Mouse (Mus musculus) CH12.LX (cell line): Measurements from ENCODE around the gene Olfr167.
"Not testable (repeated sequence)": the region's sequence is repeated elsewhere in the genome, so short reads cannot be mapped to it uniquely, and the experiment has no call there.

Experiments
- BHLHE40 ChIP-seq: IDR thresholded peaks from 2 replicates; pipeline ENCODE4 v1.6.1; 2011; ENCODE audit warnings: mild to moderate bottlenecking, low read depth, low read length, improper control_type of control experiment
- CHD1 ChIP-seq: IDR thresholded peaks from 2 replicates; pipeline ENCODE4 v1.6.1; 2012; ENCODE audit warnings: low read depth, low read length, improper control_type of control experiment, inconsistent platforms
- CTCF ChIP-seq, 2 experiments: IDR thresholded peaks in 1 of 2; conservative IDR thresholded peaks in 1 of 2; 2 replicates each; pipeline ENCODE4 v1.5.1; 2011 to 2012; ENCODE audit warnings: low read depth in 2 of 2, low read length in 2 of 2, improper control_type of control experiment in 1 of 2, inconsistent platforms in 1 of 2, mild to moderate bottlenecking in 1 of 2, moderate library complexity in 1 of 2
- EP300 ChIP-seq: IDR thresholded peaks from 2 replicates; pipeline ENCODE4 v1.6.1; 2011; ENCODE audit warnings: low read length, improper control_type of control experiment
- JUN ChIP-seq: IDR thresholded peaks from 2 replicates; pipeline ENCODE4 v1.6.1; 2011; ENCODE audit warnings: low read depth, mild to moderate bottlenecking, low read length, improper control_type of control experiment, moderate library complexity; ENCODE audit not compliant: insufficient read depth
- MAX ChIP-seq: IDR thresholded peaks from 2 replicates; pipeline ENCODE4 v1.6.1; 2011; ENCODE audit warnings: low read length, improper control_type of control experiment
- MXI1 ChIP-seq: IDR thresholded peaks from 2 replicates; pipeline ENCODE4 v1.6.1; 2011; ENCODE audit warnings: mild to moderate bottlenecking, low read depth, low read length, improper control_type of control experiment
- POLR2A ChIP-seq: IDR thresholded peaks from 2 replicates; pipeline ENCODE4 v1.6.1; 2011; ENCODE audit warnings: low read depth, mild to moderate bottlenecking, improper control_type of control experiment, low read length
- POLR2AphosphoS2 ChIP-seq: IDR thresholded peaks from 2 replicates; pipeline ENCODE4 v1.6.1; 2011; ENCODE audit warnings: low read depth, low read length, improper control_type of control experiment
- USF2 ChIP-seq: conservative IDR thresholded peaks from 2 replicates; pipeline ENCODE4 v1.6.1; 2011; ENCODE audit warnings: low read depth, low read length, improper control_type of control experiment
- ZMIZ1 ChIP-seq: IDR thresholded peaks from 2 replicates; pipeline ENCODE4 v1.6.1; 2012; ENCODE audit warnings: low read depth, mild to moderate bottlenecking, inconsistent platforms, low read length, improper control_type of control experiment

DNA sequence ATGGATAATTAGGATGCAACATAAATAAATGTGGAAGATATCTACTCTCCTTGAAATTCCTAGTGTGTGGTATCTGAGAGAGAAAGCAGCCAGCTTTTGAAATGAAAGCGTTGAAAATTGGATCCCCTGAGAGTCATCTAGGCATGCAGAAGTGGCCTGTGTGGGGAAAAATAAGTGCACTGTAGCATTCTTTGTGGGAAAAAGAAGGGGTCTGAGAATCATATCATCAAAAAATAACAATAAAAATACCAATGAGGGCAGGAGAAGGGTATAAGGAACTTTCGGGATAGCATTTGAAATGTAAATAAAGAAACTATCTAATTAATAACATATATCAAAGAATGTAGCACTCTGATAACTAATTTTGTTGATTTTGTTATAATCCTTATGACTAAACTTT is 49.6 kb upstream of the Olfr167 start, which contains the start of gene Olfr169:
- not testable (repeated sequence) for TF ChIP-seq BHLHE40; MAX; CHD1; POLR2A; ZMIZ1; MXI1; POLR2AphosphoS2; CTCF (conservative IDR thresholded peaks at IDR 0.05 in 1 of 2, IDR thresholded peaks at IDR 0.05 in 1 of 2; ENCODE audit: low read depth in 2 of 2, low read length in 2 of 2); USF2; EP300; JUN
